Mouse (Mus musculus) midbrain, embryonic 13.5 days (tissue): ENCODE results near the gene Peli3. TPM values are rescaled to one million over a fixed set of nuclear protein-coding genes. Genes with fewer than 3 reads are reported as not detected.
"Not testable (repeated sequence)": the region's sequence is repeated elsewhere in the genome, so short reads cannot be mapped to it uniquely, and the experiment has no call there.

ENCODE experiments used
- ATAC-seq: fragments of 200-750 bp; cut with Nextera tagmentation; 2 replicates; pipeline ENCODE4 v1.8.0; 2017; ENCODE audit warnings: mild to moderate bottlenecking, moderate TSS enrichment, moderate library complexity
- H3K27ac ChIP-seq: fragments of 300-500 bp; sonication (generic); 2 replicates; pipeline ENCODE4 v1.5.1; 2015; ENCODE audit warnings: inconsistent platforms, mild to moderate bottlenecking, moderate library complexity
- H3K27me3 ChIP-seq: fragments of 300-500 bp; sonication (generic); 2 replicates; pipeline ENCODE4 v1.6.1; 2015; ENCODE audit warnings: mild to moderate bottlenecking, inconsistent platforms
- H3K36me3 ChIP-seq: fragments of 300-500 bp; sonication (generic); 2 replicates; pipeline ENCODE4 v1.6.1; 2015; ENCODE audit warnings: mild to moderate bottlenecking, inconsistent platforms
- H3K4me1 ChIP-seq: fragments of 300-500 bp; sonication (generic); replicated peaks from 2 replicates; pipeline ENCODE4 v1.6.1; 2015; ENCODE audit warnings: inconsistent platforms
- H3K4me2 ChIP-seq: fragments of 300-500 bp; sonication (generic); replicated peaks from 2 replicates; pipeline ENCODE4 v1.6.1; 2015; ENCODE audit warnings: moderate library complexity, mild to moderate bottlenecking, inconsistent platforms
- H3K4me3 ChIP-seq: fragments of 300-500 bp; sonication (generic); replicated peaks from 2 replicates; pipeline ENCODE4 v1.5.1; 2015; ENCODE audit warnings: mild to moderate bottlenecking, inconsistent platforms
- H3K9ac ChIP-seq: fragments of 300-500 bp; sonication (generic); replicated peaks from 2 replicates; pipeline ENCODE4 v1.6.1; 2015; ENCODE audit warnings: mild to moderate bottlenecking, inconsistent platforms
- H3K9me3 ChIP-seq: fragments of 300-500 bp; sonication (generic); 2 replicates; pipeline ENCODE4 v1.6.1; 2016; ENCODE audit warnings: mild to moderate bottlenecking, inconsistent platforms
- WGBS: fragments of 180-500 bp; shearing (Covaris S2); methylation state at CpG from one replicate; pipeline ENCODE4 v1.1.7; 2015; 5-methylcytosine and 5-hydroxymethylcytosine counted together
- polyA plus RNA-seq: library from polyadenylated mRNA; unstranded; fragments of >200 nt; fragmentation: Nextera tagmentation; extraction: Ambion mirVana; gene quantifications from 2 replicates; pipeline ENCODE4 v1.2.1, GENCODE M21; 2015

The Peli3 gene
- polyA plus RNA-seq = 8.8 and 10.8 TPM in 2 replicates

- Histone ChIP-seq H3K4me3 (peak within 1 kb of the TSS; percentile 72), H3K4me1 (peaks cover 15% of the 10 kb centered on the region), H3K36me3 (0 out of 2 replicates have a peak, but pooled peaks cover 4% of the 10 kb centered on the region), H3K9me3 (no peaks in the 10 kb centered on the region), H3K9ac (peak within 1 kb of the TSS; percentile 85), H3K4me2 (peak within 1 kb of the TSS; percentile 89), H3K27ac (peak within 1 kb of the TSS; percentile 74), H3K27me3 (peaks cover 19% of the 10 kb centered on the region)
- under 1% methylated on average over 38 of the region's 55 CpGs for WGBS
- peak; percentile 94 for ATAC-seq
These were observed at the start of gene Peli3 for GRCm38 (mm10) chr19:4942551-4943252. TSS of gene Peli3 (minus strand) at chr19:4943127.

DNA sequence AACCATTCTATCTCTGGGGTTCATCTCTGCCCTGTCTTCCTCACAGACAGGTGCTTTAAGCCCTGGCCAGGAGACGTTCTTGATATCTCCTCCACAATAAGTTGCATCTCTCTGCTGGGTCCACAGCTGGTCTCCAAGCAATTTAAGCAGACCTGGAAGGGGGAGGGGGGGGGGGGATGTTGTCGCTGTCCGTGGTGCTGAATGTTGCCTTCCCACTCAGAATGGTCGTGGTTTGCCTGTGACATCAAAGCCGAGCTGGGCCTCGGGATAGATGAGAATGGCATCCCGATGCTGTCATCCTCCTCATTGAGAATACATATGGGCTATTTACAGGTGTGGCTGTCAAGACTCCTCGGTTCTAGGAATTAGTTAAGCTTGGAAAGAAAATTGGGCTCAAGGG lies 49.4 kb upstream of the Peli3 start:
- H3K27ac ChIP-seq = no peak overlapping the region
- no peak overlapping the region for H3K9ac ChIP-seq
- no peak overlapping the region for H3K4me2 ChIP-seq
- no peak overlapping the region for H3K4me3 ChIP-seq
- ATAC-seq = no peak
- peaks cover 39% of the 10 kb centered on the region for H3K4me1 ChIP-seq
- H3K27me3 ChIP-seq = peaks cover 88% of the 10 kb centered on the region
- no peaks in the 10 kb centered on the region for H3K36me3 ChIP-seq
- H3K9me3 ChIP-seq = no peaks in the 10 kb centered on the region
- WGBS = 26% methylated on average over 8 of the region's 8 CpGs

DNA sequence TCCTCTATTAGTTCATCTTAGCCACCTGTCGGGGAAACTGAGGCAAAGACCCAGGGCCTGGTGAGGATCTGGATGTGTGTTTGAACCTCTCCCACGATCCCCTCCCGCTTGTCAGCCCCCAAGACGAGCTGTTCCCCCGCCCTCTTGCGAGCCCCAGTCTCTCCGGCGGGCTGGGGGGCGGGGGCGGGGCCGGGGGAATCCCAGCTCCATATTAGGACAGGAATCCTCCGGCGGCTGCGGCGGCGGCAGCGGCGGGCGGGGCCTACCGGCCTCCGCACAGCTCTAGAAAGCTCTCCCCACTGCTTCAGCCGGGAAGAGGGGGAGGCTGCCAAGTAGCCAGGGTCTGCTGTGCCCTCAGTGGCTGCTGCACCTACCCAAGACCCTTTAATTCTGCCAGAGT lies 47.8 kb upstream of the Peli3 start:
- H3K4me3 ChIP-seq = peak overlapping the region; percentile 49
- peak; percentile 38 for ATAC-seq
- H3K27ac ChIP-seq = 0 out of 2 replicates have a peak overlapping the region, but pooled peaks have one; percentile 61
- no peaks in the 10 kb centered on the region for H3K9me3 ChIP-seq
- peaks cover 37% of the 10 kb centered on the region for H3K4me1 ChIP-seq
- H3K36me3 ChIP-seq = peaks cover 12% of the 10 kb centered on the region
- H3K27me3 ChIP-seq = peaks cover 97% of the 10 kb centered on the region
- peak overlapping the region; percentile 70 for H3K4me2 ChIP-seq
- WGBS = under 1% methylated on average over 22 of the region's 22 CpGs
- H3K9ac ChIP-seq = peak overlapping the region; percentile 42

DNA sequence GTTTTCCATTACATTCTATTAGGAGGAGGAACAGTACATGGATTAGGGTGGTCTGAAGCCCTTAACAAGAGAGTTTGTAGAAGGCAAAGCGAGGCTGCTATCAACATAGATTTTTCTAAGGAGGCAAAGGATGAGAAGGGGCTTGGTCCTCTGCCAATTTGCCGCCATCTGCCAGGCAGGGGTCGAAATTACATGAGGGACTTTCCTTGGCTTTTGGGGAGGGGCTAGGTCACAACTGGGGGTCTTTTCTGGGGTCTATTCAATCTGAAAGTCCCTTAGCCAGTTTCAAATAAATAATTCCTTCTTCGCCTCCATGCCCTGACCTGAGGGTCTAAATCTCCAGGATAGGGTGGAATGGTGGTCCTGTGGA lies 47.3 kb upstream of the Peli3 start, which contains the start of gene Npas4:
Npas4 (minus strand) TSS at position 61 of the 370 bp plus-strand sequence.
- 19% methylated on average over 4 of the region's 4 CpGs for WGBS
- H3K4me3 ChIP-seq = peak within 1 kb of the TSS; percentile 49
- H3K27me3 ChIP-seq = peaks cover 97% of the 10 kb centered on the region
- H3K4me1 ChIP-seq = peaks cover 37% of the 10 kb centered on the region
- H3K36me3 ChIP-seq = peaks cover 12% of the 10 kb centered on the region
- ATAC-seq = peak; percentile 31; the same call in 1 of the 2 replicates
- peak within 1 kb of the TSS; percentile 71 for H3K9ac ChIP-seq
- peak within 1 kb of the TSS; percentile 70 for H3K4me2 ChIP-seq
- no peaks in the 10 kb centered on the region for H3K9me3 ChIP-seq
- peak within 1 kb of the TSS; percentile 61 for H3K27ac ChIP-seq

GRCm38 (mm10) chr19:4989434-4990255 lies 46.7 kb upstream of the Peli3 start:
- Histone ChIP-seq H3K4me2 (peak overlapping the region; percentile 70), H3K4me1 (peaks cover 34% of the 10 kb centered on the region), H3K36me3 (peaks cover 12% of the 10 kb centered on the region), H3K9me3 (no peaks in the 10 kb centered on the region), H3K9ac (peak overlapping the region; percentile 71), H3K27me3 (peaks cover 97% of the 10 kb centered on the region), H3K4me3 (peak overlapping the region; percentile 49), H3K27ac (peak overlapping the region; percentile 61)
- peak; percentile 84 for ATAC-seq
- 16% methylated on average over 47 of the region's 47 CpGs for WGBS

DNA sequence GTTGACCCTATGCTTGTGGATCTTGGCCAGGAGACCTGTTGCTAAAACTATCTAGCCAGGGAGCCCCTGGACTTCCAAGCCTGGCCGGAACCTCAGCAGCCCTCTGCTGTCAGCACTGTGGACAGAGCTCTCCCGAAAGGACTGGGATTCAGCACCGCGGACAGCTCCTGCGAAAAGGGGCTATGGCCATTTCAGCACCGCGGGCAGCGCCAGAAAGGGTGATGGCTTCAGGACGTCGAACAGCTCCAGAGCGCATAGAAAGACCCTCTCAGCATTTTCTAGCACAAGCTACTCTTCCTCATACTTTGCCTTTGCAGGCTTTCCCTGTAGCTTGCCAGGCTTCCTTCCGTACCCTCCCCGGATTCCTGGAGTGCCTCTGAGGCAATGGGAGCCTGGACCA lies 46.1 kb upstream of the Peli3 start:
- ATAC-seq = no peak
- Histone ChIP-seq H3K9me3 (no peaks in the 10 kb centered on the region), H3K9ac (peak overlapping the region; percentile 71), H3K27me3 (peaks cover 99% of the 10 kb centered on the region), H3K36me3 (peaks cover 12% of the 10 kb centered on the region), H3K4me1 (peaks cover 29% of the 10 kb centered on the region), H3K27ac (no peak overlapping the region), H3K4me2 (peak overlapping the region; percentile 70), H3K4me3 (peak overlapping the region; percentile 49)
- 3% methylated on average over 13 of the region's 13 CpGs for WGBS

GRCm38 (mm10) chr19:4981767-4982166 lies 38.8 kb upstream of the Peli3 start:
- no peaks in the 10 kb centered on the region for H3K4me1 ChIP-seq
- H3K4me2 ChIP-seq = no peak overlapping the region
- H3K4me3 ChIP-seq = no peak overlapping the region
- no peaks in the 10 kb centered on the region for H3K9me3 ChIP-seq
- peaks cover 43% of the 10 kb centered on the region for H3K27me3 ChIP-seq
- no peak overlapping the region for H3K9ac ChIP-seq
- H3K27ac ChIP-seq = no peak overlapping the region
- peaks cover 9% of the 10 kb centered on the region for H3K36me3 ChIP-seq
- ATAC-seq = 0 out of 2 replicates have a peak, but pooled peaks have one; percentile 48

DNA sequence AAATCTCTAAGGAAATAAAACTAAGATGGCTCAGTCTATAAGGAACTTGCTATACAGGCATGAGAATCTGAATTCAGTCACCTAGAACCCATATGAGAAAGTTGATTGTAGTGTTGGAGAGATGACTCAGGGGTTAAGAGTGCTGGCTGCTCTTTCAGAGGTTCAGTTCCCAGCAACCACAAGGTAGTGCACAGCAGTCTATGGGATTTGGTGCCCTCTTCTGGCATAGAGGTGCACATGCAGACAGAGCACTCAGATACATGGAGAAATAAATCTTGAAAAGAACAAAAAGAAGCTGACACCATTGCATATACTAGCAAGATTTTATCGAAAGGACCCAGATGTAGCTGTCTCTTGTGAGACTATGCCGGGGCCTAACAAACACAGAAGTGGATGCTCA lies 25.3 kb upstream of the Peli3 start:
- Histone ChIP-seq H3K4me3 (no peak overlapping the region), H3K4me2 (no peak overlapping the region), H3K4me1 (peaks cover 3% of the 10 kb centered on the region), H3K27ac (no peak overlapping the region), H3K36me3 (peaks cover 40% of the 10 kb centered on the region), H3K27me3 (no peaks in the 10 kb centered on the region), H3K9me3 (no peaks in the 10 kb centered on the region), H3K9ac (no peak overlapping the region)
- 89% methylated on average over 2 of the region's 2 CpGs for WGBS
- no peak for ATAC-seq

GRCm38 (mm10) chr19:4961928-4962601 lies 19.1 kb upstream of the Peli3 start, which contains the start of gene Mrpl11:
TSS of gene Mrpl11 (plus strand) at chr19:4962147.
- peak within 1 kb of the TSS; percentile 86 for H3K4me3 ChIP-seq
- peaks cover 3% of the 10 kb centered on the region; the same call in 1 of the 2 replicates for H3K27me3 ChIP-seq
- peak within 1 kb of the TSS; percentile 77 for H3K27ac ChIP-seq
- peak within 1 kb of the TSS; percentile 80 for H3K9ac ChIP-seq
- under 1% methylated on average over 34 of the region's 34 CpGs for WGBS
- H3K36me3 ChIP-seq = peaks cover 30% of the 10 kb centered on the region
- H3K9me3 ChIP-seq = no peaks in the 10 kb centered on the region
- H3K4me2 ChIP-seq = peak within 1 kb of the TSS; percentile 64
- H3K4me1 ChIP-seq = peaks cover 15% of the 10 kb centered on the region
- ATAC-seq = peak; percentile 98

DNA sequence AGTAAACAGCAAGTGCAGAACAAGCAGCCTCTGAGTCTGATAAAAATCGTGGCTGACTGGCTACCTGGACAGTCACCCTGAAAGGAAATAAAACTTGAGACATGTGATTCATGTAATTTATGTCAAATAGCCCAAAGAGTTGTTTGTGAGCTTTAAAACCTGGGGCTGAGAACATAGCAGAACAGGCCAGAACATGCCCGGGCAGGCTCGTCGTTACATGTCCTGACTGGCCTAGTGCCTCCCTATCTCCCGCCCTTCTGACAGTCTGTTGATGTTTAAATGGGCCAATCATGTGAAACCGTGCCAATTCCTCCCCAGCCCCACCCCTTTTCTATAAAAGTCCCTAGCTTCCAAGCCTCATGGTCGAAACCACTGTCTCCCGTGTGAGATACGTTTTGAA lies 5.7 kb upstream of the Peli3 start:
- not testable (repeated sequence) for H3K36me3 ChIP-seq, ATAC-seq, H3K9me3 ChIP-seq, H3K4me2 ChIP-seq, H3K27ac ChIP-seq, H3K27me3 ChIP-seq, H3K4me1 ChIP-seq, H3K4me3 ChIP-seq, H3K9ac ChIP-seq
- 80% methylated on average over 9 of the region's 9 CpGs for WGBS

- 46% methylated on average over 6 of the region's 6 CpGs for WGBS
- ATAC-seq = no peak
These were observed 2.6 kb upstream of the Peli3 start for GRCm38 (mm10) chr19:4945540-4945939.

More at GRCm38 (mm10) chr19:4945540-4945939, 2.6 kb upstream of the Peli3 start:
- peaks cover 14% of the 10 kb centered on the region for H3K27me3 ChIP-seq
- no peak overlapping the region for H3K4me2 ChIP-seq
- H3K4me1 ChIP-seq = peaks cover 15% of the 10 kb centered on the region
- H3K9me3 ChIP-seq = no peaks in the 10 kb centered on the region
- H3K9ac ChIP-seq = no peak overlapping the region
- no peak overlapping the region for H3K4me3 ChIP-seq
- no peaks in the 10 kb centered on the region for H3K36me3 ChIP-seq
- H3K27ac ChIP-seq = no peak overlapping the region
